Mouse (Mus musculus) small intestine, adult 2 months (tissue): ENCODE results near the gene Abhd18. TPM values are rescaled to one million over a fixed set of nuclear protein-coding genes. Genes with fewer than 3 reads are reported as not detected.
"Not testable (repeated sequence)": the region's sequence is repeated elsewhere in the genome, so short reads cannot be mapped to it uniquely, and the experiment has no call there.

Source experiments
- H3K27ac ChIP-seq: fragments of 200-500 bp; 2 replicates; pipeline ENCODE4 v1.5.1; 2012; ENCODE audit warnings: low read depth, low read length, control low read depth, inconsistent platforms; ENCODE audit not compliant: insufficient read depth
- H3K27me3 ChIP-seq: fragments of 200-500 bp; 2 replicates; pipeline ENCODE4 v1.6.1; 2012; ENCODE audit warnings: mild to moderate bottlenecking, moderate library complexity, low read length, inconsistent platforms; ENCODE audit not compliant: control insufficient read depth, insufficient read depth
- H3K36me3 ChIP-seq: fragments of 200-500 bp; 2 replicates; pipeline ENCODE4 v1.6.1; 2012; ENCODE audit warnings: mild to moderate bottlenecking, low read length, control low read depth, inconsistent platforms; ENCODE audit not compliant: control insufficient read depth, insufficient read depth
- H3K4me1 ChIP-seq: fragments of 200-500 bp; 2 replicates; pipeline ENCODE4 v1.6.1; 2012; ENCODE audit warnings: low read length, inconsistent platforms, mixed read lengths; ENCODE audit not compliant: control insufficient read depth, insufficient read depth, insufficient read length
- H3K4me3 ChIP-seq: fragments of 200-500 bp; 2 replicates; pipeline ENCODE4 v1.5.1; 2012; ENCODE audit warnings: low read depth, mild to moderate bottlenecking, control low read depth, inconsistent platforms, low read length, moderate library complexity
- CTCF ChIP-seq: fragments of 200-500 bp; IDR thresholded peaks from 2 replicates; pipeline ENCODE4 v1.5.1; 2012; ENCODE audit warnings: low read depth, mild to moderate bottlenecking, control low read depth, inconsistent platforms, low read length, moderate library complexity, mixed read lengths; ENCODE audit not compliant: insufficient replicate concordance, insufficient read length; ENCODE audit errors: extremely low read depth
- POLR2A ChIP-seq: fragments of 200-500 bp; IDR thresholded peaks from 2 replicates; pipeline ENCODE4 v1.6.1; 2012; ENCODE audit warnings: low read depth, mild to moderate bottlenecking, control low read depth, inconsistent platforms, low read length, moderate library complexity
- WGBS: fragments of 180-500 bp; shearing (Covaris S2); methylation state at CpG from one replicate; pipeline ENCODE4 v1.1.7; 2018; 5-methylcytosine and 5-hydroxymethylcytosine counted together
- polyA plus RNA-seq: library from polyadenylated mRNA; depleted of rRNA; stranded (reverse); fragments of >200 nt; gene quantifications from 2 replicates; pipeline ENCODE4 v1.2.3, GENCODE M21; 2012; rRNA removed

The Abhd18 gene
- 0.76 and 2.6 TPM in 2 replicates for polyA plus RNA-seq

DNA sequence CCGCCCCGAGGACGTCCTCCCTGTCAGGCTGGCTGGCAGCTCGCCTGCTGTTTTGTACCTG is at the start of gene Abhd18:
Abhd18 (plus strand) TSS at position 14 of the 61 bp plus-strand sequence.
- H3K27me3 ChIP-seq, H3K4me1 ChIP-seq, H3K36me3 ChIP-seq: not testable (repeated sequence)
- Histone ChIP-seq H3K4me3 (peak within 1 kb of the TSS; percentile 78), H3K27ac (peak within 1 kb of the TSS; percentile 94)
- WGBS: 0% methylated on average over 3 of the region's 4 CpGs

DNA sequence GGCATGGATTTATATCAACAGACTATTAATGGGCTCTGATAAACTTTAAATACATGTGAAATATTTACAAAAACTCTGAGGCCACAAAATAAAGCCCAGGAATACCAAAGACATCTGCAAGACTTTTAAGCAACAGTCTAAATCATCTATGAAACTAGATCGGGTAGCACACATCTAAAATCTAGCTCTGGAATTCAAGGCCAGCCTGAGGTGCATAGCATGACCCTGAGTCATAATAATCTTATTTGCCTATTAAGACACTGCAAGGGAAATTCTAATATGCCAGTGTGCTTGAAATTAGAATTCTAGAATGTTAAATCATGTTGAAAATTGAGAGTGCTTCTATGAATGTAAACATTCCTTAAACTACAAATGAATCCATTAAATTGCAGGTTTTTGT is 48.7 kb upstream of the Abhd18 start:
- no peaks in the 10 kb centered on the region; the same call in 1 of the 2 replicates for H3K4me1 ChIP-seq

DNA sequence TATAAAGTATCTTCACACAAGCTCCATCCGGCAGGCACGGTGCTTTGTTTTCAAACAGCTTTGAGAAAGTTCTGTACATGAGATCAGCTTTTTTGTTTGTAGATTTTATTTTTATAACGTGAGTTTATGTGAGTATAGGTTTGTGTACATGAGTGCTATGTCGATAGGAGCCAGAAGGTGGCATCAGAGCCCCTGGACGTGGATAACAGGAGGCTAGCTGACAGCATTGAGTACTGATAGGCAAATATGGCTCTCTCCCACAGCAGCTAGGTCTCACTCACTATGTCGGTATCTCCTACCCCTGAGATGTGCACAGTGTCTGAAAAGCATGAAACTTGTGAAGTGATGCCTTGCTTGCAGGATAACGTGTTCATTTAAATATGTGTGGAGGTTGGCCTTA is 48.3 kb upstream of the Abhd18 start:
- TF ChIP-seq CTCF: peak; percentile 67; the same call in 1 of the 2 replicates
- TF ChIP-seq POLR2A: no peak
- WGBS: 39% methylated on average over 7 of the region's 7 CpGs
- Histone ChIP-seq H3K4me3 (no peak overlapping the region), H3K27ac (no peak overlapping the region), H3K27me3 (no peaks in the 10 kb centered on the region), H3K4me1 (no peaks in the 10 kb centered on the region; the same call in 1 of the 2 replicates), H3K36me3 (no peaks in the 10 kb centered on the region)

More for the DNA sequence above, 48.7 kb upstream of the Abhd18 start:
- Histone ChIP-seq H3K4me3 (no peak overlapping the region), H3K27ac (no peak overlapping the region), H3K27me3 (no peaks in the 10 kb centered on the region), H3K36me3 (no peaks in the 10 kb centered on the region)
- no peak for TF ChIP-seq CTCF
- no peak for TF ChIP-seq POLR2A
- 51% methylated on average over 1 of the region's 1 CpGs for WGBS

DNA sequence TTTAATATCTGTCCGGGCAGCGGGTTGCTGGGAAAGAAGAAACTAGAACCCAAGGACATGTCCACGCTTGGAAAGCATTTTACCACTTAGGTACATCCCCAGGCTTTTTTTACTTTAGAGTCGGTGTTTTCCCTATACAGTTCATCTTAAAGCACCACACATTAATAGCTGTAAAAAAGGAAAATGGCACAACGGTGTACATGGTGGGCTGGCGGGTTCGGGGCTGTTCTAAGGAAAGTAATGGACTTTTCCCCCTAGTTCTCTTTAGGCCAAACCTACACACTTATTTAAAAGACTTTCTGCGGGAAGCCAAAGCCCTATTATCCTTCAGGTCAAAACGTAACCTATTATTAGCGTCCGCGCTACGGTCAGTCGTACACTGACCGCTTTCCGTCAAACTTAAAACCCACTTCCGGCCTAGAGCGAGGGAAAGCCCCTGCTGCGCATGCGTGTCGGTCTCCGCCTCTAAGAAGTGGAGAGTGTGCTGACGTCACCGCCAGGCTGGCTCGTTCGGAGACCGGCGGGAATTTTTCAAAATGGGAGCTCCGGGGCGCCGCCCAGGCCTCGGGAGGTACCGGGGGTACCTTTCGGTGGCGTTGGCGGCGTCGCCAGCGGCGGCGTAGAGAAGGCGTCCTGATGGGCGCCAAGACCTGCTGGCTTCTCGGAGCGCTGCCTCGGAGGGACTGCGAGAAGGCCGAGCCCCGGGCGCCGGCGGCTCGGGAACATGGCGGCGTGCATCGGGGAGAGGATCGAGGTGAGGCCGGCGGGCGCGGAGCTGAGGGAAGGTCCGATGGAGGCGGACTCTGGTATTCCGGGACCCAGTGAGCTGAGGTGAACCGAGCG is 47.0 kb upstream of the Abhd18 start, which contains the start of gene Plk4:
Plk4 (plus strand) TSS at position 490 of the 843 bp plus-strand sequence.
- 0 out of 2 replicates have a peak within 1 kb of the TSS, but pooled peaks have one; percentile 5 for H3K27ac ChIP-seq
- TF ChIP-seq POLR2A: peak; percentile 35; the same call in 1 of the 2 replicates
- TF ChIP-seq CTCF: no peak
- peak within 1 kb of the TSS; percentile 82 for H3K4me3 ChIP-seq
- no peaks in the 10 kb centered on the region for H3K36me3 ChIP-seq
- whole genome bisulfite sequencing: 2% methylated on average over 66 of the region's 66 CpGs
- no peaks in the 10 kb centered on the region for H3K27me3 ChIP-seq
- no peaks in the 10 kb centered on the region; the same call in 1 of the 2 replicates for H3K4me1 ChIP-seq

DNA sequence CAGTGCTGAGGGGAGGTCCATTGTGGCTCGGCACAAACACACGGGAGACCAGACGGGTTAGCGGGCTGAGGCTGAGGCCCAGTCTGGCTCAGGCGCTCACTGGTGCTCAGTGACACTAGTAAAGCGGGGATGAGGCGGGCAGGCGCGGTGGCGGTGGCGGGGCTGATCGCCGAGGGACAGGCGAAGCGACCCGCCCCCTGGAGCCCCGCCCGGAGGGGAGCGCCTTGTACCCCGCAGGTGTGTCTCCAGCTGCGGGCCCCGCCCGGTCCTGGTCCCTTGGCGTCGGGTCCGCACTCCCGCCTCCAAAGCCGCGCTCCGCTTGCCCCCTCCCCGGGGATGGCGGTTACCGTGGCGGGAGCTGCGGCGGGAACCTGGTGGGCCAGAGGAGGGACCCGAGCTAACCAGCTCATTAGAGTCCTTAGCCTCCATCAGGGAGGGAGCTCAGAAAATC is 46.4 kb upstream of the Abhd18 start:
- H3K27me3 ChIP-seq: no peaks in the 10 kb centered on the region
- TF ChIP-seq CTCF (no peak), POLR2A (no peak)
- H3K4me1 ChIP-seq: no peaks in the 10 kb centered on the region; the same call in 1 of the 2 replicates
- WGBS: under 1% methylated on average over 37 of the region's 37 CpGs
- H3K36me3 ChIP-seq: peaks cover 4% of the 10 kb centered on the region; the same call in 1 of the 2 replicates
- 0 out of 2 replicates have a peak overlapping the region, but pooled peaks have one; percentile 5 for H3K27ac ChIP-seq
- peak overlapping the region; percentile 82 for H3K4me3 ChIP-seq

DNA sequence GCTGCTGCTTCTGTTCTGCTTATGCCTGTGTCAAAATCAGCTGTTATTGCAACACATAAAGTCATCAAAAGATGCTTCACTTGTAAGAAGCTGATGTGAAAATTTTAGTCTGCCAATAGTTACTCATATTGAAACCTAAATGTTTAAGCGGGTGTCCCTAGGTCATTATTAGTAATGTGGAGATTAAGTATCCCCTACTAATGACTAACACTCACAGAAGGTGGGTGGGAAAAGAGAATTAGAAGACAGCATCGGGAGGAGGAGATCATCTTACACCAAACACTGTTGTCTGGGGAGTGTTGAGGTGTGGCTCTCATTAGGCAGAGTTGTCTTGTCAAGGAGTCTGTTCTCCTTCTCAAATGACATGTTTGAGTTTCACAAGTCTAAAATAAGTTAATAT is 39.9 kb upstream of the Abhd18 start:
- Histone ChIP-seq H3K4me1 (no peaks in the 10 kb centered on the region), H3K27me3 (no peaks in the 10 kb centered on the region), H3K36me3 (peaks cover 24% of the 10 kb centered on the region), H3K27ac (no peak overlapping the region), H3K4me3 (no peak overlapping the region)
- TF ChIP-seq POLR2A: no peak
- TF ChIP-seq CTCF: no peak
- 78% methylated on average over 2 of the region's 2 CpGs for WGBS

DNA sequence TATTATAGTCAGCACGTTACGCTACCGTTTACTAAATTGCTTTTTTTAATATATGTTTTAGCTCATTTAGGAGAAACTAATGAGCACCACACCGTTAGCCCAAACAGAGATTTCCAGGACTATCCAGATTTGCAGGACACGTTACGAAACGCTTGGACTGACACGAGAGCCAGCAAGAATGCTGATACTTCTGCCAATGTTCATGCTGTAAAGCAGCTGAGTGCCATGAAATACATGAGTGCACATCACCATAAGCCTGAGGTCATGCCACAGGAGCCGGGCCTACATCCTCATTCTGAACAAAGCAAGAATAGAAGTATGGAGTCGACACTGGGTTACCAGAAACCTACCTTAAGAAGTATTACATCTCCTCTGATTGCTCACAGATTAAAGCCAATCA is 38.1 kb upstream of the Abhd18 start:
- TF ChIP-seq CTCF (no peak), POLR2A (no peak)
- Histone ChIP-seq H3K36me3 (peaks cover 32% of the 10 kb centered on the region), H3K4me3 (no peak overlapping the region), H3K27ac (no peak overlapping the region), H3K27me3 (no peaks in the 10 kb centered on the region), H3K4me1 (no peaks in the 10 kb centered on the region)
- 96% methylated on average over 10 of the region's 10 CpGs for WGBS

DNA sequence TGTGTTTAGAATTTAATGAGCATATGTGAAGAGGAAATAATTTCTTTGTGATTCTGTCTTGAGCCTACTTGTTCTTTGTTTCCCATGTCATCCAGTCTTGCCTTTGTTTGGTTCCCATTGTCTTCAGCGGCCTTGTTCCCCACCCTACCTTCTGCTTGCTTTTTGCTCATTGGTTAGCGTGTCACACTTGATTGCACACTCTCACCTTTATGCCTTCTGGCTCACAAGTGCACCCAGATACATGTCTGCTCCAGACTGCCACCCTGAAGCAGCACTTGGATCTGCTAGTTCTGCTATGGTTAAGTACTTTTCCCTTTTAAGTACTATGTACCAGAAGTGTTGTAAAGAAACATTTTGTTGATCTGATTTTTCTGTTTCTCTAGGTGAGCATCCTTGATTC is 36.9 kb upstream of the Abhd18 start:
- Histone ChIP-seq H3K36me3 (peaks cover 37% of the 10 kb centered on the region), H3K4me3 (no peak overlapping the region), H3K27me3 (no peaks in the 10 kb centered on the region), H3K27ac (no peak overlapping the region), H3K4me1 (no peaks in the 10 kb centered on the region)
- 84% methylated on average over 2 of the region's 2 CpGs for WGBS
- TF ChIP-seq POLR2A (no peak), CTCF (no peak)
